16 mouse cellular contexts compared by ENCODE assay signal in the genomic region with DNA sequence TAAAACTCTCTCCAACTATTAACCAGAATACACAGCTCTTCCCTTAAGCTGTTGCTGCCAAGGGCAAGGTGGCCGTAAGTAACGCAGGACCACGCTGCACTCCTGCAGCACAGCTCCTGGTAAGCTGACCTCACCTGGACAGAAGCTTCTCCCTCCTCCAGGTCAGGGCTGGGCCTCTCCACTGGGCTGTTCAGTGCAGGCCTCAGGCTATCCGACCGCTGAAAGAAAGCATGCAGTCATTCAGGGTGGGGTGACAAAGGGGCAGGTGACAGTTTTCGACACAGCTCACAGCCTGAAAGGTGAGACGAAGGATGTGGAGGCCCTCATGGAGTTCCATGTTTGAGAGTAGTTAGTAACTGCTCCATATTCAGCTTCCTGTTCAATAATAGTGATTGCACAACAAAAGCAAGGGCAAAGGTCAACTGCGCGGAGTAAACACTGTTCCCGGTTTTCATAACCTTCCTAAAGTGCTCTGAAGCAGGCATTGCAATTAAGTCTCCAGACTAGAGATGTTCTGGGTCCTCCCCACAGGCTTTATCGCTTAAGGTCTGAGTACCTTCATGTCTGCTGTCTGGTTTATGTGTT. TPM values are rescaled to one million over a fixed set of nuclear protein-coding genes. Genes with fewer than 3 reads are reported as not detected.
DNase-seq lines count a peak whose midpoint lies in the region; ATAC-seq and TF ChIP-seq lines count a peak whose summit lies in the region.
"Had no signal": no experiment of that assay in that cellular context is flagged by ENCODE, and none has a peak within 500 bp of the region (broad histone marks: within the 10 kb centered on the region; RNA-seq: fewer than 3 reads in every experiment).

No protein-coding gene starts in this region.

- no peaks in the 10 kb centered on the region for H3K27me3 ChIP-seq in liver, adult 2 months (ENCODE audit: control insufficient read depth, insufficient read depth, low read length)
- H3K27me3 ChIP-seq in stomach, postnatal 0 days (ENCODE audit: control insufficient read depth, insufficient read depth, low read length): no peaks in the 10 kb centered on the region
- H3K27me3 ChIP-seq: CH12.LX; heart, embryonic 12.5 days; hindbrain, embryonic 12.5 days had no signal

- H3K79me2 ChIP-seq in liver, adult 2 months (ENCODE audit: control insufficient read depth, insufficient read depth, low read length): no peaks in the 10 kb centered on the region

- H3K9ac ChIP-seq in liver, adult 2 months (ENCODE audit: low read depth, low read length): no peak overlapping the region
- no peak overlapping the region for H3K9ac ChIP-seq in stomach, postnatal 0 days (ENCODE audit: low read length)
- H3K9ac ChIP-seq: heart, embryonic 12.5 days; hindbrain, embryonic 12.5 days had no signal

- peak overlapping the region; percentile 98 for H3K27ac ChIP-seq in liver, adult 2 months (replicated peaks; ENCODE audit: insufficient read depth, low read depth, low read length)
- no peak overlapping the region for H3K27ac ChIP-seq in stomach, postnatal 0 days (replicated peaks)
- H3K27ac ChIP-seq: hindbrain, embryonic 12.5 days; kidney, postnatal 0 days; left cerebral cortex, adult 2 months had no signal

- DNase-seq in kidney, adult 9 months: peak; percentile 57
- no peak for DNase-seq in kidney, postnatal 4 days
- DNase-seq in liver, adult 2 months (ENCODE audit: extremely low read depth, low read depth, low spot score): peak; percentile 95
- peak; percentile 76 to 84 for DNase-seq in lung, adult 18-20 months
- DNase-seq in stomach, postnatal 0 days (ENCODE audit: low spot score): peak; percentile 46
- no peak for DNase-seq in gastrocnemius, postnatal 4 days (ENCODE audit: low spot score in 2 of 2)
- DNase-seq: cerebellum, adult 18-20 months; thymus, postnatal 14 days had no signal

- WGBS in liver, adult 2 months: 22% methylated on average over 11 of the region's 11 CpGs
- WGBS in stomach, postnatal 0 days: 67% methylated on average over 11 of the region's 11 CpGs

- H3K36me3 ChIP-seq in liver, adult 2 months (ENCODE audit: control insufficient read depth, insufficient read depth, low read length): peaks cover 66% of the 10 kb centered on the region
- H3K36me3 ChIP-seq in stomach, postnatal 0 days (ENCODE audit: control insufficient read depth, insufficient read depth, low read length): peaks cover 39% of the 10 kb centered on the region

- H3K4me2 ChIP-seq in stomach, postnatal 0 days (replicated peaks; ENCODE audit: low read depth): no peak overlapping the region
- H3K4me2 ChIP-seq: heart, embryonic 12.5 days; hindbrain, embryonic 12.5 days had no signal

- ATAC-seq in stomach, postnatal 0 days (ENCODE audit: low FRiP score, low TSS enrichment): peak; percentile 82
- ATAC-seq in cerebellum, adult (ENCODE audit: insufficient number of reproducible peaks, low FRiP score, low TSS enrichment): no peak
- ATAC-seq: activated CD4-positive, CD25-positive, alpha-beta regulatory T cell, adult 4 months; forebrain, embryonic 16.5 days had no signal

- H3K4me3 ChIP-seq in liver, adult 2 months (ENCODE audit: insufficient read depth, low read depth, low read length): no peak overlapping the region
- H3K4me3 ChIP-seq in stomach, postnatal 0 days (ENCODE audit: low read depth, low read length): no peak overlapping the region
- H3K4me3 ChIP-seq: heart, embryonic 12.5 days; hindbrain, embryonic 12.5 days; left cerebral cortex, adult 2 months had no signal

- TF ChIP-seq POLR2A in liver, adult 2 months (IDR thresholded peaks at IDR 0.05; ENCODE audit: extremely low read depth, insufficient read depth, low read length): no peak

- H3K9me3 ChIP-seq in stomach, postnatal 0 days (ENCODE audit: control insufficient read depth, low read length): no peaks in the 10 kb centered on the region
- H3K9me3 ChIP-seq: heart, embryonic 12.5 days; hindbrain, embryonic 12.5 days had no signal

- TF ChIP-seq CTCF in liver, adult 2 months (IDR thresholded peaks at IDR 0.05; ENCODE audit: low read depth, low read length): no peak
- no peak for TF ChIP-seq CTCF in stomach, postnatal 0 days (IDR thresholded peaks at IDR 0.05; ENCODE audit: low read depth)

- TF ChIP-seq EP300 in stomach, postnatal 0 days (optimal IDR thresholded peaks at IDR 0.05): no peak

- peaks cover 17% of the 10 kb centered on the region for H3K4me1 ChIP-seq in liver, adult 2 months (ENCODE audit: control insufficient read depth, insufficient read depth, low read length)
- no peaks in the 10 kb centered on the region for H3K4me1 ChIP-seq in stomach, postnatal 0 days (replicated peaks; ENCODE audit: control insufficient read depth, insufficient read depth)
- H3K4me1 ChIP-seq: hindbrain, embryonic 12.5 days had no signal

RNA-seq across cellular contexts. Expression of a gene that starts 37.9 kb away (rescaled TPM):
- 239 and 281 TPM in 2 replicates for total RNA-seq in liver, adult 2 months (2014; rRNA removed)
- 263 and 284 TPM in 2 replicates for polyA plus RNA-seq in liver, adult 2 months (2012; rRNA removed)
- 42.6 and 46.5 TPM in 2 replicates for polyA plus RNA-seq in stomach, postnatal 0 days (2015; fragmentation: Nextera tagmentation; extraction: Ambion mirVana)
- total RNA-seq in gastrocnemius, postnatal 4 days (2021): 10 to 100 TPM; 93.2 to 98.0 TPM

Comparison
In these comparisons a context has a peak if more than half of its experiments do, and no peak if none do; other contexts are left out.
1. DNase-seq: peak in kidney, adult 9 months (single experiment), liver, adult 2 months (single experiment), lung, adult 18-20 months (2 of 2) and stomach, postnatal 0 days (single experiment); none in kidney, postnatal 4 days (0 of 2) and gastrocnemius, postnatal 4 days (0 of 2).